Mouse (Mus musculus) ES-Bruce4 (cell line): ENCODE data around the gene Eif5a2.

Experiments used
- CTCF ChIP-seq: IDR thresholded peaks from one replicate; pipeline ENCODE4 v1.8.1; 2011; ENCODE audit warnings: low read depth, low read length
- EP300 ChIP-seq: IDR thresholded peaks from 2 replicates; pipeline ENCODE4 v1.6.1; 2011; ENCODE audit warnings: low read depth, low read length; ENCODE audit not compliant: insufficient read depth
- POLR2A ChIP-seq: IDR thresholded peaks from one replicate; pipeline ENCODE4 v1.8.1; 2011; ENCODE audit warnings: low read length; ENCODE audit not compliant: insufficient read depth

- no peak for TF ChIP-seq CTCF
- no peak for TF ChIP-seq POLR2A
- TF ChIP-seq EP300 = no peak
Measured at GRCm38 (mm10) chr3:28784176-28784575, 3.1 kb downstream of the Eif5a2 start.
